Mouse (Mus musculus) kidney, adult 2 months (tissue): Measurements from ENCODE around the gene Napepld.

Source experiments
- CTCF ChIP-seq: fragments of 200-500 bp; conservative IDR thresholded peaks from 2 replicates; pipeline ENCODE4 v1.5.1; 2011; ENCODE audit warnings: low read depth, mild to moderate bottlenecking, control low read depth, low read length, moderate library complexity, mixed read lengths; ENCODE audit not compliant: insufficient read depth, insufficient read length
- POLR2A ChIP-seq: fragments of 200-500 bp; IDR thresholded peaks from one replicate; pipeline ENCODE4 v1.6.1; 2011; ENCODE audit warnings: low read depth, low read length, control low read depth

GRCm38 (mm10) chr5:21703708-21704107 lies 2.5 kb upstream of the Napepld start:
- TF ChIP-seq CTCF: no peak
- no peak for TF ChIP-seq POLR2A
